Mouse (Mus musculus) bone marrow, adult 2 months (tissue): ENCODE results near the gene Vwa8. TPM values are rescaled to one million over a fixed set of nuclear protein-coding genes. Genes with fewer than 3 reads are reported as not detected.

Experiments
- H3K27ac ChIP-seq: fragments of 200-500 bp; 2 replicates; pipeline ENCODE4 v1.5.1; 2012; ENCODE audit warnings: low read depth, mild to moderate bottlenecking, control low read depth, inconsistent platforms, low read length; ENCODE audit not compliant: control insufficient read depth, poor library complexity, insufficient read depth
- H3K4me1 ChIP-seq: fragments of 200-500 bp; 2 replicates; pipeline ENCODE4 v1.6.1; 2011; ENCODE audit warnings: low read length; ENCODE audit not compliant: control insufficient read depth, insufficient read depth
- H3K4me3 ChIP-seq: fragments of 200-500 bp; replicated peaks from 2 replicates; pipeline ENCODE3; 2011; ENCODE audit warnings: mild to moderate bottlenecking, low read depth, low read length, control low read depth; ENCODE audit not compliant: control insufficient read depth
- CTCF ChIP-seq: fragments of 200-500 bp; IDR thresholded peaks from 2 replicates; pipeline ENCODE4 v1.5.1; 2011; ENCODE audit warnings: low read length, control low read depth; ENCODE audit not compliant: control insufficient read depth, insufficient read depth
- POLR2A ChIP-seq: fragments of 200-500 bp; IDR thresholded peaks from 2 replicates; pipeline ENCODE4 v1.6.1; 2011; ENCODE audit warnings: low read depth, mild to moderate bottlenecking, control low read depth, low read length, borderline replicate concordance; ENCODE audit not compliant: control insufficient read depth
- WGBS: fragments of 180-500 bp; shearing (Covaris S2); methylation state at CpG from one replicate; pipeline ENCODE4 v1.1.7; 2018; 5-methylcytosine and 5-hydroxymethylcytosine counted together
- polyA plus RNA-seq: library from polyadenylated mRNA; stranded (reverse); fragments of >200 nt; gene quantifications from 2 replicates; pipeline ENCODE4 v1.2.4, GENCODE M21; 2011; ENCODE audit warnings: low replicate concordance; ENCODE audit not compliant: missing spikeins, insufficient read depth, insufficient read length

Vwa8 gene
- polyA plus RNA-seq, 1 experiment = 7.6 TPM

DNA sequence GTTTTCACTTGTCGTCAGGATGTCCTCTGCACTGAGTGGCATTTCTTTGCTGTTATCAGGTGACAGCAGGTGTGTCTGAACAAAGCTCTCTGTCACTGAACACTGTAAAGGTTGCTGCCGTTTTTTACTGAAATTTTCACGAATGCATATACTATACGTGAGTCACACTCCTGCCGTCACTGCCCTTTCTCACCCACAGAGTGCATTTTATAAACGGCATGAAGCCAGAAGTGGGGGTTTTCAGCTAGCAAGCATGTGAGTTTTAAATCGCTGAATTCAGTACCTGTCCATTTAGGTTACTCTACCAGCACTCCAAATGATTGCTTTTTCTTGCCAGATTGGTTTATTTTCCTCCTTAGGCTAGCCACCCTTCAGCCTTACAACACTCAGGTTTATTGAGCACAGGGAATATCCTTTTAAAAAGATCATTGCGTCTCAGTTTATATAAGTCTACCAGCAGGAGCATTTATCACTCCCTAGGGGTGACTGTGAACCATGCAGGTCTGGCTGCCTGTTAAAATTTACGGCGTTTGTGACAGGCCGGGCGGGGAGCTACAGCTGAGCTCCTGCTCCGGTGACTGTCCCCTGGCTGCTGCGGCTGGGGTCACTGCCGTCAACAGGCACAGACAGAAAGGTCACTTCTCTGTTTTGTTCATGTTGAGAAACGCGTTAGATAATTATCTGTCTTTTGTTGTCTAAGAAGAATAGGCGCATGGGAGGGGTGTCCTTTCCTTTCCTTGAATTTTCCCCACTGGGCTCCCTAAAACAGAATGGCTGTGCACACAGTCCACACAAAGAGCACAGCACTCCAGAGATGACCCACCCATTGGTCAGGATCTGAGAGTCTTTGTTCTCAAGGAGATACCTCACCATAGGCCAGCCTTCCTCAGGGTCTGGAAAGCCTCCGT, 291.3 kb downstream of the Vwa8 start:
- no peak overlapping the region for H3K27ac ChIP-seq
- no peaks in the 10 kb centered on the region for H3K4me1 ChIP-seq
- H3K4me3 ChIP-seq = no peak overlapping the region
- TF ChIP-seq CTCF (no peak), POLR2A (no peak)
- 28% methylated on average over 19 of the region's 19 CpGs for WGBS

DNA sequence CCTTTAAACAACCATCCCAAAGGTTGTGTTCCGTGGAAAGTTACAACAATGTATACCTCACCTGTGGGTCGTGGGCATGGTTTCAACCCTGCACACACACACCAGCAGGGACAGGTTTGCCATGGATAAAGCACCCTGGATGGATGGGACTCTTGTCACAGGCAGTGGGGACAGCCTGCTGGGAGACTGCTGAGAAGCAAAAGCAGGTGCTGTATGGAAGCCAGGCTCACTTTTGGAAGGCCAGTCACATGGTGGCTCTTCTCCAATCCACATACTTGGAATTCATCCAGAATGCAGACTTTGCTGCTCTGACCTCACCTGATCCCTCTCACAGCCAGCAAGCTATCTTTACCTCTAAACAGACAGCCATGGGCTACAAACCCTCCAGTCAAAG, 292.0 kb downstream of the Vwa8 start:
- WGBS = 90% methylated on average over 2 of the region's 2 CpGs
- no peaks in the 10 kb centered on the region for H3K4me1 ChIP-seq
- TF ChIP-seq POLR2A (no peak), CTCF (no peak)
- no peak overlapping the region for H3K4me3 ChIP-seq
- H3K27ac ChIP-seq = no peak overlapping the region

DNA sequence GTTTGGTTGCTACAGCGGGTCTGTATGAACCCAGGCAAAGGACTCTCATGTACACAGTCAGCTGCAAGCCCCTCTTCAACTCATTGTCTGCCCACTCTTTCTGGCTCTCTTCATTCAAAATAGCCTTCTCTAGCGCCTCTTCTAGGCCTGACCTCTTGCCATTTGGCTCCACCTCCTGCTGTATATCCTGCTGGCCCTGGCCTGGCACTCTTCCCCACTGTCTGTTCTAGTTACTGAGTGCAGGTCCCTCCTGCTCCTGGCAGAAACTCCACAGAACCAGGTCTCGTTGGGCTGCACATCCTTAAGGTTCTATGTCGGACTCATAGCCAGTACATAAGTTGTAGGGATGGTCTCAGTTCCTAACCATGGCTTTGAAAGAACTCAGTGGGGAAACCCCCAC, 293.5 kb downstream of the Vwa8 start:
- 87% methylated on average over 4 of the region's 4 CpGs for WGBS
- Histone ChIP-seq H3K4me3 (no peak overlapping the region), H3K4me1 (no peaks in the 10 kb centered on the region), H3K27ac (no peak overlapping the region; the same call in 1 of the 2 replicates)
- TF ChIP-seq CTCF = no peak
- no peak for TF ChIP-seq POLR2A

DNA sequence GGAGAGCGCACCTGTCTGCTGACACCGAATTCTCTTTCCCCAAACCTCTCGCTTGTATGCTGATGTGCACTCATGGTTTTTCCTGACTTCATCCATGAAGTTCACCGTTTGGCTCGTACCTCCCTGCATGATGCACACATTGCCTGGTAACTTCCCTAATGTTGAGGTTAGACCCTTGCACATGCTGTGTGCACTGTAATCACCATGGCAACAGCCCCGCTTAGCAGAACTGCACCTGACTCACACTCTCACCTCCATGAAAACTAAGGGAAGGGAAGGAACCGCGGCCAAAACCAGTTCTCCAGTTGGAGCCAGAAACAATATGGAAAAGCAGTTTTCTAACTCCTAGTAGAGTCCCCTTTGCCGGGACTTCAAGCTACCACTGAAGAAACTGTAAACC, 294.8 kb downstream of the Vwa8 start:
- no peak overlapping the region for H3K27ac ChIP-seq
- no peak overlapping the region for H3K4me3 ChIP-seq
- TF ChIP-seq CTCF (no peak), POLR2A (no peak)
- 77% methylated on average over 9 of the region's 9 CpGs for WGBS
- no peaks in the 10 kb centered on the region for H3K4me1 ChIP-seq

DNA sequence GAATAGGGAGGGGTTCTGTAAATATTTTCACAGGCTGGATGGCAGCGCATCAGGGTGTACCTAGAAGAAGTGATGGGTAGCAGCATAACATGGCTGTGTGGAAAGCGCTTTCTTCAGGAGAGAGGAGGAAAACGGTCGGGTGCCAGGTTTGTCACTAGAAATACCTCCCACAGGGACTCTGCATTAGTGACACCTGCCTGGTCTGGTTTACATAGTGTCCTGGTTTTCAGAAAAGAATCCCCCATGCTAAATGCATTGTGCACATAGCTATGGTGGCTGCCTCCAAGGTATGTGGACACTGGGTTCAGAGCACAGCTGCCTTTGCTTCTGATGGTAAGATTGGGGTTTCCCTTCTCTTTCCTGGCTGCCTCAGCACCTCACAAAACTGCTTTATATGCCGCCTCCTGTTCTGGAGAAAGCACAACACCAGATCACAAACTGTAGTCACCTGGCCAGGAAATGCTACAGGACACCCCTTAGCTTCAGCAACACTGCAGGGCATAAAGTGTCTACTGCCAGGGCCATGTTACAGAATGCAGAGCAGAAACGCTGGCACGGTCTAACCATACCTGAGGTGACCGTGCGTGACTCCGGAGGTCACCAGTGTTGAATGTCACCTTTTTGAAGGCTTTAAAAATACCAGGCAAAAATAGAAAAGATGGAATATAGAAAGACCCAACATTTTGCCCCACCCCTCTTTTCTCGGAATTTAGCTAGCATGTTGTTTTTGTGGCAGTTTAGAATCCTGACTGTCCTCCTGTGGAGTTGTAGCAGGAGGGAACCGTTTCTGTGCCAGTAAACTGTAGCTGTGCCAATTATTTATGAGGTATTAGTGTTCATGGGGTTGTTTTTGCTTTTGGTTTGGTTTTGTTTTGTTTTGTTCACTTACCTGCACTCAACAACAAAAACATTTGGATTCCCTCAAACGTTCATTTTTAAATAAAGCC, 295.7 kb downstream of the Vwa8 start:
- H3K27ac ChIP-seq = no peak overlapping the region
- TF ChIP-seq CTCF = no peak
- no peak for TF ChIP-seq POLR2A
- no peak overlapping the region for H3K4me3 ChIP-seq
- WGBS = 88% methylated on average over 13 of the region's 13 CpGs
- H3K4me1 ChIP-seq = no peaks in the 10 kb centered on the region

DNA sequence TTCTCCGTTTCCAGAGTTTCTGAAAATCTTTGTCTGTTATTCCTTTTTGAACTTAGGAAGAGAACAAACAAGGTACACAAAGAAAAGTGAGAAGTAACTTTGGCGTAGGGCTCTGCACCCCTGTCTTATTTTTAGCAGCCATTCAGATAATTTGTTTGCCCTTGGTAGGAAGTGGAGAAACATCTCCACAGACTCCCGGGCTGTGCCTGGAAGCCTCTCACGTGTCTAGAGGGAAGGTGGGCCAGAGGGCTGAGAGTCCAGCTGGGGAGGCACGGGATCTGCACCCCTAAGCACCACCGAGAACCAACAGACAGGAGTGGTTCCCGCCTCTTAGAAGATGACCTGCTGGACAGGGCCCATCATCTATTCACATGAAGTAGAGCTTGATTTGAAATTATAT, 302.9 kb downstream of the Vwa8 start:
- no peak for TF ChIP-seq POLR2A
- no peak for TF ChIP-seq CTCF

DNA sequence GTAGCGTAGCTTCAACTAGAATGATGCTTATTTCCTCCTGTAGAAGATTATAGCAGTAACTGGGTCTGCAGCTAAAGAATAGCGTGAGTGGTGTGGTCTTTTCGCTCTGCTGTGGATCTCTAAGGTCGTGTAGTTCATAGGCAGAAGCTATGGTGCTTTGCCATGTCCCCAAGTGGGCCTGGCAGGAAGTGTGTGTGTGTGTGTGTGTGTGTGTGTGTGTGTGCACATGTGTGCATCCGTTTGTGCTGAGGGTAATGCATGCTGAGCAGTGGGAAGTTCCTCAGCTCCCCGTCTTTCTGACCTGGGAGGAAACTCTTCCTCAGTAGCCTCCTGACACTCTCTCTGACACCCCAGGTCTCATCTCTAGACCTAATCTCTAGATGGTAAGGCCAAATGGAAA, 305.0 kb downstream of the Vwa8 start:
- Histone ChIP-seq H3K27ac (no peak overlapping the region), H3K4me1 (peaks cover 2% of the 10 kb centered on the region; the same call in 1 of the 2 replicates), H3K4me3 (no peak overlapping the region)
- WGBS = 33% methylated on average over 6 of the region's 6 CpGs
- TF ChIP-seq CTCF (no peak), POLR2A (no peak)

More for the DNA sequence above, 302.9 kb downstream of the Vwa8 start:
- Histone ChIP-seq H3K4me3 (no peak overlapping the region), H3K4me1 (peaks cover 2% of the 10 kb centered on the region; the same call in 1 of the 2 replicates), H3K27ac (no peak overlapping the region)
- 55% methylated on average over 7 of the region's 7 CpGs for WGBS

DNA sequence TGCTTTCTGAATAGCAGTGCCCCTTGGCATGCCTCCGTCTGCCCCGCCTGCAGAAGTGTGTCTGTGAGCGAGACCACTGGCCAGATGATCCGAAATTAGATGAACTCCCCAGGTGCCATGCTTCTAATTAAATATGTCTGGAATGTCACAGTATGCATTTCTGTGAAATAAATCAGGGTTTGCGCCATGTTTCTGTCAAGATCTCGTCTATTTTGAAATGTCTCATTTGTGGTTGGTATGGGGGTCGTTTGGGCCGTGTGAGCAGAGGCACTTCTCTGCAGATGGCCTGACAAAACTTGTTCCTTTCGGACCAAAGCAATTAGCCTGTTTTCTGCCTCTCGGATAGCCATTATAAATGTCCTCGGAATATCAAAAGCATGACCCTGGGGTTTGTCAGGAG, 306.1 kb downstream of the Vwa8 start:
- WGBS = 69% methylated on average over 11 of the region's 11 CpGs
- TF ChIP-seq POLR2A = no peak
- no peak for TF ChIP-seq CTCF
- peaks cover 2% of the 10 kb centered on the region; the same call in 1 of the 2 replicates for H3K4me1 ChIP-seq
- H3K4me3 ChIP-seq = no peak overlapping the region
- no peak overlapping the region for H3K27ac ChIP-seq
